Mouse (Mus musculus) liver, embryonic 16.5 days (tissue): ENCODE results near the gene Nfya. TPM values are rescaled to one million over a fixed set of nuclear protein-coding genes. Genes with fewer than 3 reads are reported as not detected.

ENCODE experiments used
- ATAC-seq: fragments of 200-750 bp; cut with Nextera tagmentation; 2 replicates; pipeline ENCODE4 v1.8.0; 2017; ENCODE audit warnings: low read depth, mild to moderate bottlenecking, moderate number of reproducible peaks, moderate library complexity
- H3K27ac ChIP-seq: fragments of 300-500 bp; sonication (generic); 2 replicates; pipeline ENCODE4 v1.5.1; 2014; ENCODE audit warnings: mild to moderate bottlenecking, low read length
- H3K27me3 ChIP-seq: fragments of 300-500 bp; sonication (generic); 2 replicates; pipeline ENCODE4 v1.6.1; 2014; ENCODE audit warnings: low read depth, low read length, mixed read lengths; ENCODE audit not compliant: control insufficient read depth, insufficient read depth
- H3K36me3 ChIP-seq: fragments of 300-500 bp; sonication (generic); 2 replicates; pipeline ENCODE4 v1.6.1; 2014; ENCODE audit warnings: mild to moderate bottlenecking; ENCODE audit not compliant: control insufficient read depth, insufficient read depth
- H3K4me1 ChIP-seq: fragments of 300-500 bp; sonication (generic); 2 replicates; pipeline ENCODE4 v1.6.1; 2014; ENCODE audit warnings: low read depth, low read length, mixed read lengths; ENCODE audit not compliant: control insufficient read depth
- H3K4me2 ChIP-seq: fragments of 300-500 bp; sonication (generic); 2 replicates; pipeline ENCODE4 v1.6.1; 2014; ENCODE audit warnings: low read depth, low read length, mixed read lengths
- H3K4me3 ChIP-seq: fragments of 300-500 bp; sonication (generic); 2 replicates; pipeline ENCODE4 v1.5.1; 2014; ENCODE audit warnings: low read depth, mild to moderate bottlenecking, low read length
- H3K9ac ChIP-seq: fragments of 300-500 bp; sonication (generic); 2 replicates; pipeline ENCODE4 v1.6.1; 2014; ENCODE audit warnings: low read depth, low read length
- H3K9me3 ChIP-seq: fragments of 300-500 bp; sonication (generic); replicated peaks from 2 replicates; pipeline ENCODE4 v1.6.1; 2016; ENCODE audit warnings: low read length; ENCODE audit not compliant: control insufficient read depth
- WGBS: fragments of 180-500 bp; shearing (Covaris S2); extraction: QIAGEN DNeasy Blood & Tissue Kit; methylation state at CpG from one replicate; pipeline ENCODE4 v1.1.7; 2014; ENCODE audit not compliant: insufficient replicate concordance; 5-methylcytosine and 5-hydroxymethylcytosine counted together
- polyA plus RNA-seq: library from polyadenylated mRNA; unstranded; fragments of >200 nt; fragmentation: Nextera tagmentation; extraction: Ambion mirVana; gene quantifications from 2 replicates; pipeline ENCODE4 v1.2.1, GENCODE M21; 2015

Nfya gene
- polyA plus RNA-seq, 1 experiment from 2014 or later, result 7.0 TPM

GRCm38 (mm10) chr17:48450666-48451352 lies 41.1 kb upstream of the Nfya start:
- peak overlapping the region; percentile 77 for H3K9ac ChIP-seq
- H3K36me3 ChIP-seq, result peaks cover 10% of the 10 kb centered on the region; the same call in 1 of the 2 replicates
- peak overlapping the region; percentile 78 for H3K4me2 ChIP-seq
- no peaks in the 10 kb centered on the region for H3K27me3 ChIP-seq
- H3K27ac ChIP-seq, result peak overlapping the region; percentile 98
- peak; percentile 90 for ATAC-seq
- H3K4me1 ChIP-seq, result peaks cover 64% of the 10 kb centered on the region
- no peaks in the 10 kb centered on the region for H3K9me3 ChIP-seq
- WGBS, result 28% methylated on average over 13 of the region's 13 CpGs
- peak overlapping the region; percentile 64 for H3K4me3 ChIP-seq

GRCm38 (mm10) chr17:48447675-48448074 lies 38.0 kb upstream of the Nfya start:
- H3K9ac ChIP-seq, result peak overlapping the region; percentile 77

GRCm38 (mm10) chr17:48443542-48444145 lies 33.9 kb upstream of the Nfya start:
- Histone ChIP-seq H3K36me3 (peaks cover 6% of the 10 kb centered on the region; the same call in 1 of the 2 replicates), H3K4me2 (no peak overlapping the region), H3K9ac (no peak overlapping the region), H3K27me3 (no peaks in the 10 kb centered on the region), H3K27ac (no peak overlapping the region), H3K4me1 (peaks cover 21% of the 10 kb centered on the region), H3K9me3 (no peaks in the 10 kb centered on the region), H3K4me3 (no peak overlapping the region)
- ATAC-seq, result no peak
- 80% methylated on average over 16 of the region's 16 CpGs for WGBS

More at GRCm38 (mm10) chr17:48447675-48448074, 38.0 kb upstream of the Nfya start:
- 48% methylated on average over 8 of the region's 8 CpGs for WGBS
- no peaks in the 10 kb centered on the region for H3K27me3 ChIP-seq
- H3K4me2 ChIP-seq, result peak overlapping the region; percentile 78
- peaks cover 10% of the 10 kb centered on the region; the same call in 1 of the 2 replicates for H3K36me3 ChIP-seq
- H3K4me1 ChIP-seq, result peaks cover 48% of the 10 kb centered on the region
- peak; percentile 36 for ATAC-seq
- peak overlapping the region; percentile 98 for H3K27ac ChIP-seq
- peak overlapping the region; percentile 64 for H3K4me3 ChIP-seq
- H3K9me3 ChIP-seq, result no peaks in the 10 kb centered on the region

- Histone ChIP-seq H3K27me3 (no peaks in the 10 kb centered on the region), H3K36me3 (no peaks in the 10 kb centered on the region; the same call in 1 of the 2 replicates), H3K9ac (no peak overlapping the region), H3K27ac (no peak overlapping the region), H3K9me3 (no peaks in the 10 kb centered on the region), H3K4me3 (no peak overlapping the region), H3K4me2 (no peak overlapping the region), H3K4me1 (peaks cover 15% of the 10 kb centered on the region)
- 68% methylated on average over 7 of the region's 7 CpGs for WGBS
- no peak for ATAC-seq
Observed at GRCm38 (mm10) chr17:48442745-48443457, 33.2 kb upstream of the Nfya start.

GRCm38 (mm10) chr17:48437421-48437911 lies 27.8 kb upstream of the Nfya start:
- H3K4me2 ChIP-seq, result no peak overlapping the region
- H3K4me3 ChIP-seq, result no peak overlapping the region
- no peaks in the 10 kb centered on the region for H3K27me3 ChIP-seq
- H3K4me1 ChIP-seq, result peaks cover 7% of the 10 kb centered on the region
- H3K27ac ChIP-seq, result no peak overlapping the region
- no peaks in the 10 kb centered on the region for H3K9me3 ChIP-seq
- H3K36me3 ChIP-seq, result no peaks in the 10 kb centered on the region
- ATAC-seq, result no peak
- WGBS, result 62% methylated on average over 7 of the region's 7 CpGs
- no peak overlapping the region for H3K9ac ChIP-seq

- ATAC-seq, result no peak
- Histone ChIP-seq H3K27ac (no peak overlapping the region), H3K27me3 (no peaks in the 10 kb centered on the region), H3K4me3 (no peak overlapping the region), H3K4me1 (peaks cover 10% of the 10 kb centered on the region), H3K9me3 (no peaks in the 10 kb centered on the region), H3K4me2 (no peak overlapping the region), H3K36me3 (no peaks in the 10 kb centered on the region), H3K9ac (no peak overlapping the region)
- 79% methylated on average over 1 of the region's 1 CpGs for WGBS
Observed at GRCm38 (mm10) chr17:48436487-48436886, 26.8 kb upstream of the Nfya start.

GRCm38 (mm10) chr17:48434479-48434878 lies 24.8 kb upstream of the Nfya start:
- 65% methylated on average over 5 of the region's 5 CpGs for WGBS
- Histone ChIP-seq H3K4me3 (no peak overlapping the region), H3K27ac (no peak overlapping the region), H3K9me3 (no peaks in the 10 kb centered on the region), H3K9ac (no peak overlapping the region), H3K4me2 (no peak overlapping the region), H3K27me3 (no peaks in the 10 kb centered on the region), H3K36me3 (no peaks in the 10 kb centered on the region), H3K4me1 (peaks cover 14% of the 10 kb centered on the region)
- ATAC-seq, result no peak

GRCm38 (mm10) chr17:48433689-48434330 lies 24.1 kb upstream of the Nfya start:
- H3K9me3 ChIP-seq, result no peaks in the 10 kb centered on the region
- H3K4me3 ChIP-seq, result no peak overlapping the region
- no peak overlapping the region for H3K27ac ChIP-seq
- no peak overlapping the region for H3K9ac ChIP-seq
- H3K4me2 ChIP-seq, result no peak overlapping the region
- ATAC-seq, result no peak
- H3K4me1 ChIP-seq, result peaks cover 14% of the 10 kb centered on the region
- 49% methylated on average over 6 of the region's 6 CpGs for WGBS
- H3K27me3 ChIP-seq, result no peaks in the 10 kb centered on the region
- H3K36me3 ChIP-seq, result no peaks in the 10 kb centered on the region
